Mouse (Mus musculus) hindbrain, embryonic 13.5 days (tissue): ENCODE data around the gene Gm13084. TPM values are rescaled to one million over a fixed set of nuclear protein-coding genes. Genes with fewer than 3 reads are reported as not detected.
"Not testable (repeated sequence)": the region's sequence is repeated elsewhere in the genome, so short reads cannot be mapped to it uniquely, and the experiment has no call there.

Experiments
- ATAC-seq: fragments of 200-750 bp; cut with Nextera tagmentation; 2 replicates; pipeline ENCODE4 v1.8.0; 2017; ENCODE audit warnings: moderate TSS enrichment; ENCODE audit not compliant: low FRiP score
- H3K27ac ChIP-seq: fragments of 300-500 bp; sonication (generic); 2 replicates; pipeline ENCODE4 v1.5.1; 2015; ENCODE audit warnings: inconsistent platforms, mild to moderate bottlenecking, moderate library complexity
- H3K27me3 ChIP-seq: fragments of 300-500 bp; sonication (generic); 2 replicates; pipeline ENCODE4 v1.6.1; 2015; ENCODE audit warnings: mild to moderate bottlenecking, inconsistent platforms
- H3K36me3 ChIP-seq: fragments of 300-500 bp; sonication (generic); 2 replicates; pipeline ENCODE4 v1.6.1; 2015; ENCODE audit warnings: mild to moderate bottlenecking, inconsistent platforms
- H3K4me1 ChIP-seq: fragments of 300-500 bp; sonication (generic); replicated peaks from 2 replicates; pipeline ENCODE4 v1.6.1; 2015; ENCODE audit warnings: inconsistent platforms
- H3K4me2 ChIP-seq: fragments of 300-500 bp; sonication (generic); 2 replicates; pipeline ENCODE4 v1.6.1; 2015; ENCODE audit warnings: inconsistent platforms, mild to moderate bottlenecking, moderate library complexity
- H3K4me3 ChIP-seq: fragments of 300-500 bp; sonication (generic); 2 replicates; pipeline ENCODE4 v1.5.1; 2015; ENCODE audit warnings: mild to moderate bottlenecking, inconsistent platforms
- H3K9ac ChIP-seq: fragments of 300-500 bp; sonication (generic); 2 replicates; pipeline ENCODE4 v1.6.1; 2015; ENCODE audit warnings: mild to moderate bottlenecking, inconsistent platforms
- H3K9me3 ChIP-seq: fragments of 300-500 bp; sonication (generic); 2 replicates; pipeline ENCODE4 v1.6.1; 2016; ENCODE audit warnings: inconsistent platforms
- WGBS: fragments of 180-500 bp; shearing (Covaris S2); methylation state at CpG from one replicate; pipeline ENCODE4 v1.1.7; 2015; 5-methylcytosine and 5-hydroxymethylcytosine counted together
- polyA plus RNA-seq: library from polyadenylated mRNA; unstranded; fragments of >200 nt; fragmentation: Nextera tagmentation; extraction: Ambion mirVana; gene quantifications from 2 replicates; pipeline ENCODE4 v1.2.1, GENCODE M21; 2015

Gene Gm13084
- not detected in 2 replicates for polyA plus RNA-seq

DNA sequence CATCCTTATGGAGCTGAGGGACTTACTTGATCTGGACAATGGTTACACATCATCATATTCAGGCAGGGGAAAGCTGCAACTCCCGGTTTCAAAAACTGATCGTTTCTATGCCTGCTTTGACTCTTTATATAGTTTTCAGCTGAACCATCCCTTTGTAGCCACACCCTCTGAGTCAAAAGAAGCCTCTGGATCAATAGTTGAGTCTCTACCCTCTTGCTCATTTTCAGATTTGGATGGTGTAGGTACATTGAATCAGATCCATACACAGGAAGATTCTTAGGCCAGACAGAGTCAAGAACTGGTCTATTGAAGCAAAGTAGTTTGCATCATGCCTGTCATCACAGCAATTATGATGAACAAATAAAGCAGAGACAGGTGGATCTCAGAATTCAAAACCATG lies at the start of gene Gm13084:
Gm13084 (minus strand) TSS at position 101 of the 400 bp plus-strand sequence.
- H3K4me2 ChIP-seq: no peak within 1 kb of the TSS
- no peaks in the 10 kb centered on the region for H3K4me1 ChIP-seq
- no peaks in the 10 kb centered on the region for H3K27me3 ChIP-seq
- H3K27ac ChIP-seq: no peak within 1 kb of the TSS
- no peak within 1 kb of the TSS for H3K9ac ChIP-seq
- ATAC-seq: no peak
- no peaks in the 10 kb centered on the region for H3K36me3 ChIP-seq
- H3K4me3 ChIP-seq: no peak within 1 kb of the TSS
- H3K9me3 ChIP-seq: peaks cover 37% of the 10 kb centered on the region
- 86% methylated on average over 2 of the region's 2 CpGs for WGBS

DNA sequence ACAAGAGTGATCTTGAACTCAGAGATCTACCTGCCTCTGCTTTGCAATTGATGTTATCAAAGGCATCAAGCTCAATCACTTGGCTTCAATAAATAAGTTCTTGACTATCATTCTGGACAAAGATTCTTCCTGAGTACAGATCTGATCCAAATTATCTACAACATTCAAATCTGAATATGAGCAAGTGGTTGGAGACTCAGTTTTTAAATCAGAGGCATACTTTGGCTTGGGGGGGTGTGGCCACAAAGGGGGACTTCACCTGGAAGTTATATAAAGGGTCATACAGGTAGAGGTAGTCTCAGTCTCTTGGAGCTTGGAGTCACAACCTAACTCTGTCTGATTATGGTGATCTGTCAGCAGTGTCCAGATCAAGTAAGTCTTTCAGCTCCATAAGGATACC lies 30.3 kb upstream of the Gm13084 start, which contains the start of gene Gm13103:
Gm13103 (plus strand) TSS at position 301 of the 400 bp plus-strand sequence.
- not testable (repeated sequence) for H3K4me1 ChIP-seq, H3K4me2 ChIP-seq, H3K36me3 ChIP-seq, H3K27me3 ChIP-seq, H3K4me3 ChIP-seq, H3K27ac ChIP-seq, H3K9ac ChIP-seq, ATAC-seq
- peaks cover 34% of the 10 kb centered on the region for H3K9me3 ChIP-seq

DNA sequence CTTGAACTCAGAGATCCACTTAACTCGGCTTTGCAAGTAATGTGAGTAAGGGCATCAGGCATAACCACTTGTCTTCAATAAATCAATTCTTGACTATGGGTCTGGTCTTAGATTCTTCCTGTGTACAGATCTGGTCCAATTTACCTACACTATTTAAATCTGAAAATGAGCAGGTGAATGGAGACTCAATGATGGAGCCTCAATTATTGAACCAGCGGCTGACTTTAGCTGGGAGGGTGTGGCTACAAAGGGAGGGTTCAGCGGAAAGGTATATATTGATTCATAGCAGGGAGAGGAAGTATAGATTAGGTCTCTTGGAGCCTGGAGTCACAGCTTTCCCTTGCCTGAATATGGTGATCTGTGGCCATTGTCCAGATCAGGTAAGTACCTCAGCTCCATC lies 26.8 kb downstream of the Gm13084 start, which contains the start of gene Gm13023:
Gm13023 (plus strand) TSS at position 301 of the 400 bp plus-strand sequence.
- whole genome bisulfite sequencing: 91% methylated on average over 3 of the region's 3 CpGs
- not testable (repeated sequence) for H3K36me3 ChIP-seq, H3K4me1 ChIP-seq, H3K27ac ChIP-seq, ATAC-seq, H3K4me2 ChIP-seq, H3K4me3 ChIP-seq, H3K27me3 ChIP-seq, H3K9ac ChIP-seq
- H3K9me3 ChIP-seq: peaks cover 19% of the 10 kb centered on the region; the same call in 1 of the 2 replicates

Other genes starting within 250 kb of the Gm13084 start
- gene Gm13083, start 201.1 kb downstream of the Gm13084 start, polyA plus RNA-seq: not detected in 2 replicates
- not detected in 2 replicates for gene Gm13088, start 158.8 kb downstream of the Gm13084 start, polyA plus RNA-seq
- gene Gm13089, start 113.4 kb downstream of the Gm13084 start, polyA plus RNA-seq: not detected in 2 replicates
- gene Gm13078, start 96.6 kb downstream of the Gm13084 start, polyA plus RNA-seq: not detected in 2 replicates
- not detected in 2 replicates for gene Gm13023, start 26.7 kb downstream of the Gm13084 start, polyA plus RNA-seq
- gene Gm13103, start 30.4 kb upstream of the Gm13084 start, polyA plus RNA-seq: not detected in 2 replicates
- not detected in 2 replicates for gene Pramef6, start 84.3 kb upstream of the Gm13084 start, polyA plus RNA-seq
- not detected in 2 replicates for gene Pramef25, start 134.9 kb upstream of the Gm13084 start, polyA plus RNA-seq
- gene Gm13101, start 150.9 kb upstream of the Gm13084 start, polyA plus RNA-seq: not detected in 2 replicates
- gene Pramef17, start 178.3 kb upstream of the Gm13084 start, polyA plus RNA-seq: not detected in 2 replicates
- not detected in 2 replicates for gene Pramel4, start 243.0 kb upstream of the Gm13084 start, polyA plus RNA-seq